Mouse (Mus musculus): ENCODE results near the gene Cyp2d11.

GRCm38 (mm10) chr15:82342543-82342935 lies 51.3 kb downstream of the Cyp2d11 start:
- TF ChIP-seq CTCF (IDR thresholded peaks at IDR 0.05; ENCODE audit: borderline replicate concordance, extremely low read depth, insufficient read depth, insufficient read length) (no peak), POLR2A (IDR thresholded peaks at IDR 0.05; ENCODE audit: borderline replicate concordance, extremely low read depth, insufficient read depth, insufficient read length, poor library complexity, severe bottlenecking) (no peak)
